Mouse (Mus musculus): ENCODE results near the gene Fam227b.

Gene Fam227b

DNA sequence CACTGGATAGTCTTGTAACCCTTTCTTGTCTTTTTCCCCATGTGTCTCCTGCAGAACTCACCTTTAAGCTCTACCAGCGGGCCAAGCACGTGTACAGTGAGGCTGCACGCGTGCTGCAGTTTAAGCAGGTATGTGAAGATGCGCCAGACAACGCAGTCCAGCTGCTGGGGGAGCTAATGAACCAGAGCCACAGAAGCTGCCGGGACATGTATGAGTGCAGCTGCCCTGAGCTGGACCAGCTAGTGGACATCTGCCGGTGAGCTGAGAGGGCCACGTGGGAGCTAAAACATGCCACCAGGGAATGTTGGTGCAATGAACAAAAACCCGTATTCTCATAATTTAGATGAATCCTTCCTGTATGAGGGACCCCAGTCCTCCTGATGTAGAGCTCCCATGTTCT lies 176.6 kb downstream of the Fam227b start:
- no peak for DNase-seq

DNA sequence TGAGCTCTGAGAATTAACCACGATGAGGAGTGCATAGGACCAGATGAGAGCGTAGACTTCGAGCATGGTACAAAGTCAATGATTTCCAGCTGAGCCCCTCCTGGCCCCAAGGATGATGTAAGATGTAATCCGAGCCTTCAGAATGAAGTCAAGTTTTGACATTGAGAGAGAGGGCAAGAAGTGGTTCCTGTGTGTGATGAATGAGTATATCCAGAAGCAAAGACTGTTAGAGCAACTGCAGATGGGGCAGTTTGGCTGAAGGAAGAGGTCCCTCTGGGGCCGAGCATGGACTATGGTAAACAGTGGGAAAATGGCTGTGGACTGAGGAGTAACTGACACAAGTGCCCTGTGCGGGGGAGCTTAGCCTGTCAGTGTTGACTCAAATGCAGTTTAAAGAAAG lies 178.6 kb downstream of the Fam227b start:
- no peak for DNase-seq

DNA sequence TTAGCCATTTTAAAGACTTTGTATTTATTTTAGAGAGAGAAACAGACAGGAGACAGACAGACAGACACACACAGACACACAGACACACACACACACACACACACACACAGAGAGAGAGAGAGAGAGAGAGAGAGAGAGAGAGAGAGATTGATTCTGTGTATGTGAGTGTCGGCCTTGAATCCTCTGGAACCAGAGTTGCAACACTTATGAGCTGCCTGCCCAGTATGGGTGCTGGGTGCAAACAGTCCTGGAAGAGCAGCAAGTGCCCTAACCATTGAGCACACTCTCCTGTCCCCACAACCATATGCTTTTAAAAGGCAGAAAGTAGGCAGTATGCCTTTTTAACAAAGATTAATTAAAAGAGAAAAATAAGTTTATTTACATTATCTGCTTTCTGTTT lies 183.0 kb downstream of the Fam227b start:
- DNase-seq = no peak

DNA sequence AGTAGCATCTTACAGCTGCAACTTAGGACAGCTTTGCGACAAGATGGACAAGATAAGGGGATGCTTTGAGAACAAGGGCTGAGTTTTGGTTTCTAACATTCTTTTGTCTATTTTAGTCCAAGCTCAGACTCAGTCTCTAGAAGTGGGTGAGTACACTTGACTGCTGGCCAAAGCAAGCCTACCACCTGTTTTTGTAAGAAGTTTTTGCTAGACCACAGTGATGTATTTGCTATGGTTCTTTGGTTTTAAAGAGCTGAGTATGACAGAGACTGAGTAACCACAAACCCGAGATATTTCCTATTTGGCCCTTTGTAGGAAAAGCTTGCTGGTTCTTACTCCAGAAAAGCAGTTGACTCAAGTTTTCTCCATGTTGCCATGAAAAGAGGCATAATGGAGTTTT lies 203.6 kb downstream of the Fam227b start:
- DNase-seq = no peak

DNA sequence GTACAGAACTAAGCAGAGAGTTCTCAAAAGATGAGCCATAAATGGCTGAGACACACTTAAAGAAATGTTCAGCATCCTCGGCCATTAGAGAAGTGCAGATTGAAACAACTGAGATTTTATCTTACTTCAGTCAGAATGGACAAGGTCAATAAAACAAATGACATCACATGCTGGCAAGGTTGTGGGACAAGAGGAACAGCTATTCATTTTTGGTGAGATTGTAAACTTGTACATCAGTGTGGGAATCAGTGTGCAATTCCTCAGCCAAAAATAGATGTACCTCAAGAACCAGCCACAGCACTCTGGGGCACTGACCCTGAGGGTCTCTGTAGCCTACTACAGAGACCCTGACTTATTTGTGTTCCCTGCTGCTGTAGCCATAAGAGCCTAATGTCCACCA lies 208.5 kb downstream of the Fam227b start:
- no peak for DNase-seq

DNA sequence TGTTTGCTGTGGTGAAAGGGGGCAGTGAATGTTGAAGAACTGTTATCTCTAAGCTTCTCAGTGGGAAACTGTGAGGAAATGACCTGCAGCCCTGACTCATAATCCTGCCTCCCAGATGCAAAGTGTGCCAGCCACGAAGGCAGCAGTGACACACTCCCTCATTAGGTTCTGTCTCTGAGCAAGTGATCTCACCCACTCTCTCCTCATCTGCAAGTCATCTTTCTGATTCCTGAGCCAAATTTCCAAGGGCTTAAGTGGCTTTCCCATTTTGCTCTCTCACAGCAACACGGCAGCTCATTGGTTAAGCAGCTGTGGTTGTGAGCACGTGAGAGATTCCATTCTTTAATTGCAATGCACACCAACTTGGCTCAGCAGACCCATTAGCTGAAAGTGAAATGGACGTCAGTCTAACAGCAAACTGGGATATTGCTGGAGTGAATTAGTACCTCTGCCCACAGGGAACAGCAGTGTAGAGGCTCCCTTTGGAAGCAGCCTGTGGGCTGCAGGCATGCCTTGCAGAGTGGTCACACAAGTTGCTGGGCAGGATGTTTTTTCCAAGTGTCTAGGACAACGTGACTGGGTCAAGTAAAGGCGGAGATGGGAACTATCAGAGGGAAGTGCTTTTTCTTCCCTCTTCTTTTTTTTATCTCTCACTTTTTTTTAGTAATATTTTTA lies 210.6 kb downstream of the Fam227b start:
- no peak for DNase-seq

DNA sequence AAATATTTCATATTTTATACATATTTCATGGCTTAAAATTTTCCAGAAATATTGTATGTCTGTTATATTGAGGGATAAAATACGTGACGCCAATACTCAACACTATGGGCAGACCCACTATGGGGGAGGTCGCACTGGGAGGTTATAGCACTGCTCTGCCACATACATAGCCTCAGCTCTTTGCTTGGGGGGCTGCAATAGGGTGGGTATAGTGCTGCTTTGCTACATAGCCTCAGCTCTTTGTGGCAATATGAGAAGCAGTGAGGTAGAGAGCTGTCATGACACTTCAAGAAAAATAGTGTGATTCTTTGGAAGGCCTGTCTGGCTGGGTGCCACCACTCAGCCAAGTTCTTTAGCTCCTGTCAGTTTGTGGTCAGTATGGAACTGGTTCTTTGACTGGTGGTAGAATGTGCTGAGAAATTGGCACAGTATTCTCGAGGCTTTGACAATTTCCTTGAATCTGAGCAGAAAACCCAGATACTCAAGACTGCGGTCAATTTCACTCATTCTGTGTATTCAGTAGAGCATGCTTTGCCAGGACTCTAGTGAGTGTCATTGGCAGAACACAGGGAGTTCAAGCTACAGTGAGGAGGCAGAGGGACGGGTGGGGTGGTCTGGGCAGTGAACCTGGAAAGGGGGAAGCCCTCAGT lies 212.7 kb downstream of the Fam227b start:
- DNase-seq = no peak

DNA sequence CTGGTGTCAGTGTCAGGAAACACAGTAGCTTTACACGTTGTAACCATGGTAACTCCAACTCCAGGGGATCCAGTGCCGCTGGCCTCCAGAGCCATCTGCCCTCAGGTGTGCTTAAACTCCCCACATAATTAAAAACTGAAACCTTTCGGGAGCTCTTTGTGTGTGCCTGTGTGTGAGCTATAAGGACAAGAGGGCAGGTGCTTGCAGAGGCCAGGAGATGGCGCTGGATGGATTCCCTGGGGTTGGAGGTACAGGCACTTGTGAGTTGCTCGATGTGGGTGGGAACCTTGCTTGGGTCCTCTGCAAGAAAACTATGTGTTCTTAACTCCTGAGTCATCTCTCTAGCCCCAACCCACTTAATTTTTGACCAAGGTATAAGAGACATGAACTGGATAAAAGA lies 215.4 kb downstream of the Fam227b start:
- DNase-seq = no peak

DNA sequence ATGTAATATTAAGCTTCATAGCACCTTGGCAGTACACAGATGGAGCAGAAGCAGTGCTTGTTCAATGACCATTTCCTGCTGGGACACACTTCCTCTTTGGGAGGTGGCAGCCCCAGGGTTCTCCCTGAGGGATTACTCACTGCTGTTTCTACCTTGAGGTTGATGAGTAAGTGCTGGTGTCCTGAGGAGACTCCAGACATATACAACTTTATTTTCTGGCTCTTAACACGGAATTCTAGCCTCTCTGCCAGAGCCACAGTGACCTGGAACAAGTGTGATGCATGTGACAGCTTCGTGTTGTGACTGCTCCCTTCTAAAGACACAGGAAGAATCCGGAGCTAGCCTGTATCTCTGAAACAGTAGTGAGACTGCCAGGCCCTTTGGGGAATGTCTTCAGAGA lies 217.8 kb downstream of the Fam227b start:
- no peak for DNase-seq

Measured in thymus, postnatal 25 days (tissue).